Mouse (Mus musculus): ENCODE measurements at regions not wholly inside any gene's neighbourhood (a gene's known extent, or its start where the extent isn't known, plus 50 kb on each side); places are given as distances from the start of the nearest gene placed in this dataset.

- TF ChIP-seq CTCF (IDR thresholded peaks at IDR 0.05; ENCODE audit: borderline replicate concordance, control insufficient read depth, extremely low read depth, insufficient read depth, low read length, poor library complexity) (no peak), POLR2A (IDR thresholded peaks at IDR 0.05; ENCODE audit: control insufficient read depth, extremely low read depth, insufficient read depth, low read length, poor library complexity) (no peak)
These were observed 312.0 kb downstream of the Ptprc start for GRCm38 (mm10) chr1:137863506-137863905.

Measured in thymus, adult 2 months (tissue).